ENCODE assay signal across 25 mouse cellular contexts in the genomic region with DNA sequence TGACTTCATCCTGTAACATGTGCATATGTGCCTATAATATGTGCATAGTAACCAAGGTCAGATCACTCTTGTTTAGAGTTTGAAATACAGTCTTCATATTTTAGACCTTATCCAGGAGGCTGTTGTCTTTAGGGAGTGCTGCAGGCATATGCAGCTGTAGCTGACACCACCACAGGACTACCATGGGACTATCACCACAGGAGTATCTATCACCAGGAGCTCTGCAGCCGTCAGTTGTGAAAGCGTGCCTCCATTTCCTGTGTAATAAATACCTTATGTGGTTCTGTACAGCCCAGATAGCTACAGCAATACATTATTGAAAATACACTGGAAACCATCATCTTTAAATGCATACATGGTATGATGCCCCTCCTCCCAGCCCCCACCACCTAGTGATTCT. TPM values are rescaled to one million over a fixed set of nuclear protein-coding genes. Genes with fewer than 3 reads are reported as not detected.
DNase-seq lines count a peak whose midpoint lies in the region; ATAC-seq and TF ChIP-seq lines count a peak whose summit lies in the region.
"Had no signal": no experiment of that assay in that cellular context is flagged by ENCODE, and none has a peak within 500 bp of the region (broad histone marks: within the 10 kb centered on the region; RNA-seq: fewer than 3 reads in every experiment).

No protein-coding gene starts in this region.

- no peak for TF ChIP-seq POLR2A in cerebellum, adult 2 months (IDR thresholded peaks at IDR 0.05; ENCODE audit: borderline replicate concordance, insufficient read depth, low read length)

- H3K9me3 ChIP-seq in liver, postnatal 0 days (ENCODE audit: low read length), result no peaks in the 10 kb centered on the region
- no peaks in the 10 kb centered on the region for H3K9me3 ChIP-seq in liver, embryonic 11.5 days (ENCODE audit: control insufficient read depth, low read length)
- no peaks in the 10 kb centered on the region for H3K9me3 ChIP-seq in hindbrain, embryonic 11.5 days (ENCODE audit: control insufficient read depth, low read length)
- H3K9me3 ChIP-seq: embryonic facial prominence, embryonic 13.5 days; forebrain, embryonic 10.5 days; forebrain, embryonic 15.5 days; heart, embryonic 10.5 days; heart, embryonic 15.5 days; hindbrain, embryonic 12.5 days; midbrain, embryonic 12.5 days had no signal

- 0 out of 2 replicates have a peak overlapping the region, but pooled peaks have one; percentile 55 for H3K27ac ChIP-seq in liver, postnatal 0 days (ENCODE audit: low read depth)
- no peak overlapping the region for H3K27ac ChIP-seq in liver, embryonic 11.5 days (ENCODE audit: low read depth, low read length)
- no peak overlapping the region for H3K27ac ChIP-seq in cerebellum, adult 2 months (ENCODE audit: insufficient read depth, low read length)
- no peak overlapping the region for H3K27ac ChIP-seq in hindbrain, embryonic 11.5 days (ENCODE audit: low read depth, low read length)
- H3K27ac ChIP-seq: embryonic facial prominence, embryonic 13.5 days; forebrain, embryonic 10.5 days; forebrain, embryonic 15.5 days; heart, embryonic 10.5 days; heart, embryonic 15.5 days; hindbrain, embryonic 12.5 days; macrophage; midbrain, embryonic 12.5 days had no signal

- peak; percentile 69 for DNase-seq in heart, adult 11 months
- DNase-seq in heart, adult 9 months (ENCODE audit: low spot score in 2 of 2), result no peak
- DNase-seq in liver, postnatal 0 days, result no peak
- no peak for DNase-seq in liver, embryonic 11.5 days (ENCODE audit: low spot score)
- DNase-seq in CD4-positive, CD25-positive, alpha-beta regulatory T cell, adult 2 months (ENCODE audit: low read depth, low spot score), result peak; percentile 23
- DNase-seq in cerebellum, adult 2 months, result no peak
- no peak for DNase-seq in hindbrain, embryonic 11.5 days (ENCODE audit: low spot score)
- DNase-seq: adrenal gland, adult 8-10 months; cerebellum, adult 9-10 months; cerebellum, postnatal 36 days; embryo, embryonic 11 days; kidney, adult 11 months; kidney, postnatal 14 days; lung, adult 18-20 months; thymus, adult 2 months; thymus, postnatal 36 days had no signal

- H3K4me2 ChIP-seq in liver, postnatal 0 days (ENCODE audit: low read depth, low read length), result peak overlapping the region; percentile 44
- H3K4me2 ChIP-seq in liver, embryonic 11.5 days, result no peak overlapping the region
- H3K4me2 ChIP-seq in hindbrain, embryonic 11.5 days (replicated peaks; ENCODE audit: low read depth, low read length), result no peak overlapping the region
- H3K4me2 ChIP-seq: embryonic facial prominence, embryonic 13.5 days; forebrain, embryonic 15.5 days; heart, embryonic 15.5 days; hindbrain, embryonic 12.5 days; midbrain, embryonic 12.5 days had no signal

- no peak for TF ChIP-seq CTCF in liver, postnatal 0 days (IDR thresholded peaks at IDR 0.05; ENCODE audit: low read depth)
- TF ChIP-seq CTCF in cerebellum, adult 2 months (IDR thresholded peaks at IDR 0.05; ENCODE audit: borderline replicate concordance, insufficient read depth, low read depth, low read length), result no peak

- H3K36me3 ChIP-seq in liver, postnatal 0 days (replicated peaks; ENCODE audit: insufficient read depth, low read length), result no peaks in the 10 kb centered on the region
- no peaks in the 10 kb centered on the region for H3K36me3 ChIP-seq in liver, embryonic 11.5 days (ENCODE audit: control insufficient read depth, insufficient read depth, low read length)
- no peaks in the 10 kb centered on the region for H3K36me3 ChIP-seq in hindbrain, embryonic 11.5 days (ENCODE audit: control insufficient read depth, insufficient read depth, low read length)
- H3K36me3 ChIP-seq: embryonic facial prominence, embryonic 13.5 days; forebrain, embryonic 10.5 days; forebrain, embryonic 15.5 days; heart, embryonic 10.5 days; heart, embryonic 15.5 days; hindbrain, embryonic 12.5 days; midbrain, embryonic 12.5 days had no signal

- no peak for ATAC-seq in liver, postnatal 0 days
- no peak for ATAC-seq in liver, embryonic 11.5 days (replicated peaks; ENCODE audit: low FRiP score)
- ATAC-seq in megakaryocyte, adult 5-6 weeks (ENCODE audit: poor library complexity, severe bottlenecking), result peak; percentile 15; the same call in 1 of the 2 replicates
- no peak for ATAC-seq in hindbrain, embryonic 11.5 days (ENCODE audit: low FRiP score)
- ATAC-seq: forebrain, embryonic 15.5 days had no signal

- 39% methylated on average over 2 of the region's 2 CpGs for WGBS in liver, postnatal 0 days (ENCODE audit: insufficient replicate concordance)
- 30% methylated on average over 2 of the region's 2 CpGs for WGBS in liver, embryonic 11.5 days
- WGBS in cerebellum, adult 2 months, result 41% methylated on average over 2 of the region's 2 CpGs
- 64% methylated on average over 2 of the region's 2 CpGs for WGBS in hindbrain, embryonic 11.5 days

- no peak overlapping the region for H3K9ac ChIP-seq in liver, postnatal 0 days (replicated peaks)
- H3K9ac ChIP-seq in liver, embryonic 11.5 days (ENCODE audit: low read depth, low read length), result no peak overlapping the region
- H3K9ac ChIP-seq in hindbrain, embryonic 11.5 days (ENCODE audit: low read depth, low read length), result no peak overlapping the region
- H3K9ac ChIP-seq: embryonic facial prominence, embryonic 13.5 days; forebrain, embryonic 15.5 days; heart, embryonic 15.5 days; hindbrain, embryonic 12.5 days; midbrain, embryonic 12.5 days had no signal

- no peaks in the 10 kb centered on the region for H3K27me3 ChIP-seq in liver, postnatal 0 days (ENCODE audit: insufficient read depth, low read length)
- H3K27me3 ChIP-seq in liver, embryonic 11.5 days (replicated peaks; ENCODE audit: control insufficient read depth, insufficient read depth, low read length), result no peaks in the 10 kb centered on the region
- H3K27me3 ChIP-seq in cerebellum, adult 2 months (ENCODE audit: control insufficient read depth, insufficient read depth, low read length), result no peaks in the 10 kb centered on the region
- H3K27me3 ChIP-seq in hindbrain, embryonic 11.5 days (ENCODE audit: control insufficient read depth, insufficient read depth, low read length), result no peaks in the 10 kb centered on the region
- H3K27me3 ChIP-seq: embryonic facial prominence, embryonic 13.5 days; forebrain, embryonic 15.5 days; heart, embryonic 15.5 days; hindbrain, embryonic 12.5 days; midbrain, embryonic 12.5 days had no signal

- peaks cover 18% of the 10 kb centered on the region for H3K4me1 ChIP-seq in liver, postnatal 0 days (ENCODE audit: insufficient read depth)
- H3K4me1 ChIP-seq in liver, embryonic 11.5 days (replicated peaks; ENCODE audit: control insufficient read depth, insufficient read depth, low read length), result peaks cover 32% of the 10 kb centered on the region
- peaks cover 17% of the 10 kb centered on the region for H3K4me1 ChIP-seq in cerebellum, adult 2 months (ENCODE audit: control insufficient read depth, insufficient read depth, low read length)
- H3K4me1 ChIP-seq in hindbrain, embryonic 11.5 days (replicated peaks; ENCODE audit: control insufficient read depth, insufficient read depth, low read length), result no peaks in the 10 kb centered on the region

- no peak for TF ChIP-seq EP300 in liver, postnatal 0 days (IDR thresholded peaks at IDR 0.05; ENCODE audit: low read depth)

- no peak overlapping the region for H3K4me3 ChIP-seq in liver, postnatal 0 days (ENCODE audit: low read depth, low read length)
- H3K4me3 ChIP-seq in liver, embryonic 11.5 days (ENCODE audit: low read depth, low read length), result no peak overlapping the region
- no peak overlapping the region for H3K4me3 ChIP-seq in cerebellum, adult 2 months (replicated peaks; ENCODE audit: insufficient read depth, low read depth, low read length)
- no peak overlapping the region for H3K4me3 ChIP-seq in hindbrain, embryonic 11.5 days (ENCODE audit: low read depth, low read length)
- H3K4me3 ChIP-seq: embryonic facial prominence, embryonic 13.5 days; forebrain, embryonic 10.5 days; forebrain, embryonic 15.5 days; heart, embryonic 10.5 days; heart, embryonic 15.5 days; hindbrain, embryonic 12.5 days; midbrain, embryonic 12.5 days had no signal

RNA-seq across cellular contexts. Expression of a gene that starts 33.0 kb away (rescaled TPM):
- polyA plus RNA-seq in liver, postnatal 0 days (2015; fragmentation: Nextera tagmentation; extraction: Ambion mirVana), result 33.3 and 37.0 TPM in 2 replicates
- polyA plus RNA-seq in liver, embryonic 11.5 days (2014; fragmentation: Nextera tagmentation; extraction: Ambion mirVana), result 67.4 and 71.9 TPM in 2 replicates
- total RNA-seq in megakaryocyte, adult 5-6 weeks (2015), result 81.2 and 94.2 TPM in 2 replicates
- total RNA-seq in megakaryocyte, adult 5-6 weeks (2017), result 118 and 132 TPM in 2 replicates
- polyA plus RNA-seq in cerebellum, adult 2 months (2012; rRNA removed), result 113 and 132 TPM in 2 replicates
- 112 and 128 TPM in 2 replicates for polyA plus RNA-seq in hindbrain, embryonic 11.5 days (2014; fragmentation: Nextera tagmentation; extraction: Ambion mirVana)

Comparison
In these comparisons a context has a peak if more than half of its experiments do, and no peak if none do; other contexts are left out.
1. DNase-seq: peak in heart, adult 11 months (single experiment) and CD4-positive, CD25-positive, alpha-beta regulatory T cell, adult 2 months (single experiment); none in heart, adult 9 months (0 of 2), liver, postnatal 0 days (single experiment), liver, embryonic 11.5 days (single experiment), cerebellum, adult 2 months (0 of 2) and hindbrain, embryonic 11.5 days (single experiment).